Mouse (Mus musculus): ENCODE results near the gene Mrps27.

- no peak for TF ChIP-seq CTCF (IDR thresholded peaks at IDR 0.05; ENCODE audit: low read depth, low read length)
- TF ChIP-seq POLR2A (IDR thresholded peaks at IDR 0.05; ENCODE audit: borderline replicate concordance, low read depth, low read length), result no peak
These were observed 99.9 kb downstream of the Mrps27 start for GRCm38 (mm10) chr13:99444431-99444871.
